Mouse (Mus musculus) right cerebral cortex, postnatal 25 days (tissue): Measurements from ENCODE around the gene Spint4.

Experiments used
- DNase-seq: peaks from one replicate; pipeline ENCODE4 v3.0.0; 2022

Spint4 gene

DNA sequence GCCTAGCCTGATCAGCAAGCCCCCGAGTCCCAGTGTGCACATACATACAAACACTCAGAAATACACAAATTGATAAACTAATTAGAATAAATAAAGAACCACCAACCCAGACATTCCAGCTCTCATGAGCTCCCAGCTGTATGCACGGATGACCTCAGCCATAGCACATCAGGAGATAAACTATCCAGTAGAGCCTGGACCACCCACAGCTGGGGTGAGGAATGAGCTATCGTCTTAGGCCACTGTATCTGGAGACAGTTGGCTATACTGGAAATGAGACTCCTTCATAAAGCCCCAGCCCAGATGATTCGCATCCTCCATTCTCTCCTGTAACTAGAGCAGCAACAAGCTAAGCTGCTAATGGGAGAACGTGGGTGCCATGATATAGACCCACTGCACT, 36.5 kb downstream of the Spint4 start:
- no peak for DNase-seq

DNA sequence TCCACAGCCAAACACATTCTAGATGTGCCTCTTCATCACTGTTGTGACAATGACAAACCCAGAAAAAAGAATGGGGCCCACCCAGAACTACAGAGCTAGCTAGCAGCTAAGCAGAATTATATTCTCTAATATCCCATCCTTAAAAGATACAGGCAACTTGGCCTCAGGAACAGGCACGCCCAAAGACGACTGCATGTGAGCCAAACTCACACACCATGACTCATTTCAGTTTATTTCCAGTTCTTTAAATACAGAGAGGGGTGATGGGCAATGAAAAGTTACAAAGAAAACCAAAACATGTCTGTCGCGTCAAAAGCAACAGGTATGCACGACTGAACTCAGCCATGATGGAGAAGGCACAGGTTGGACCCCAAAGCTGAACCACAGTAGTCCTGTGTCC, 37.1 kb downstream of the Spint4 start:
- no peak for DNase-seq

DNA sequence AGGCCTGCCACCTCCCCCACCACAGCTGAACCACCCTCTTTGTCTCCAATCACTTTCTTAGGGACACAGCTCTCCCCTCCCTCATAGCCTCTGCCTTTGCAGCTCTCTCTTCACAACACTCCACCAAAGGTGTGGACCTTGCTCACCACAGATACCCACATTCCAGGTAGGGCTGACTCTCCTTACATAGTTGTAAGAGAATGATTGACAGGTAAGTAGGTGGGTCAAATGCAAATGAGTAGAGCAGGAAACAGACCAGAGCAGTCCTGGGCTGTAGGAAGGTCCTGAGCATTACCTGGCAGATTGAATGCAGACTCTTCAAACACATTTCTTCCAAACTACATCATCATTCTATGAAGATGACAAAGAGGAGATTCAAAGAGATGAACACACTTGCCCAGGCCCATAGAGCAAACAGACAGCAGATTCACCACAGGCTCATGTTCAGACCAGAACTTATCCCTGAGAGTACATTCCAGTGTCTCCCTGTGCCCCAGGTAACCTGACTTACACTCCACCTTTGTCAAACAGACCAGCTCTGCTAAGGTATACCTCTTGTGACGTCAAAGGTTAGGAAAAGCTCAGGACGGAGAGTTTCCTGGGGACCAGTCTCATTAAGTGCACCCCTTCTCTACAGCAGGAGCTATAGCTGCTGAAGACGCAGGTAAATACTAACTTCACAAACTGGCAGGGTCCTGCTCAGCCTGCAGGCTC, 39.2 kb downstream of the Spint4 start:
- DNase-seq = no peak

DNA sequence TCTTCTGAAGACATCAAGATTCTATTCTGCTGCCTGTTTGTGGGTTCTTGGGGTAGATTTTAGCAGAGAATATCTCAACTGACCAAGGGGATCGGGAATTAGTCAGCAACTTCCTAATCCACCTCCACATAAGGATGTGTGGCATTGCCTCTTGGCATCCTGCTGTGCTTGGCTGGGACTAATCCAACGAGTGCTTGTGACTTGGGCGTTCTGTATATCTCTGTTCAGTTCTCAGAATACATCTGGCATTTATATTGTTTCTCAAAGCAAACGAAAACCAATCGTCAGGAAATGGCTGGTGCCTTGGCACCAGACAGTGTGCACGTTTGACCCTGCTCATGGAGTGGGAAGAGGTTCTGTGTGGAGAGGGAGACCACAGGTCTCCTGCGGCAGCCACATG, 41.6 kb downstream of the Spint4 start:
- no peak for DNase-seq

DNA sequence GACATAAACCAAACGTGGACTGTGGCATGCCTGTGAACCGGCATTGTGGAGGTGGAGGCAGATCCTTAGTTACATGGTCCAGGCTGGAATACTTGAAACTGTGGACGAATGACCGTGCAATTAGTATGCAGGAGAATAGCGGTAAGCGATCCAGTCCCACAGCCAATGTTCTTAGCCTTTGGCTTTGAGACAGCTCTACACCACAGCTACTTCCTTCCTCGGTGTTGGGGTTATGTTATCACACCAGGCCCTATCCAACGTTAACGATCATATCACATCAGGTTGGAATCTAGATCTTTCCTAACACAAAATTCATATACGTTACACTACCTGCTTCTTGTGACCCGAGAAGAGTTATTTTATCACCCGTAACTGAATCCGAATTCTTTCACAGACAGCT, 46.7 kb downstream of the Spint4 start:
- DNase-seq = no peak

DNA sequence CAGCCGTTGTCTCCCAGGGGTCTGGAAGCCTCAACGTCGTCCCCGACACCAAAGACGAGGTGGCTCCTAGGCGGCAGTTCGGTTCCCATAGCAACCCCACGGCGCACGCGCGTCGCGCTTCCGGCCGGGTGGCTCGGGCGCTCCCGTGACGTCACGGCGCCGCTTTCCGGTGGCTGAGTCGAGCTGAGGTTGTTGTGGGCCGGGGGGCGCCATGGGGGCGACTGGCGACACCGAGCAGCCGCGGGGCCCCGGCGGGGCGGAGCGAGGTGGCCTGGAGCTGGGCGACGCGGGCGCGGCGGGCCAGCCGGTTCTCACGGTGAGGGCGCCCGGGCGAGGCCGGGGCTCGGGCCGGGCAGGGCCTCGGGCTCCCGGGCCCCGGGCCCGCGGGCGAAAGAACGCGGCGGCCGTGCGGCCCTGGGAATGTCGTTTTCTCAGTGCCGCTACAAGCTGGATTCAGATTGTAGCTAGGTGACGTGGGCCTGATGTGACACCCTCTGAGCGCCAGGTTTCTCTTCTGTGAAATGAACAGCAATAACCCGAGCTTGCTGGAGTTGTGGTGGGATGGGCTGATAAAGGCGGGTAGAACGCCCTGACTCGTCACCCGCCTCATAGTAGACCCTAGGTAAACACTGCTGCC, 47.7 kb downstream of the Spint4 start, which contains the start of the genes Wfdc3 and Dnttip1:
Wfdc3 (minus strand) TSS at position 89 of the 637 bp plus-strand sequence.
Dnttip1 (plus strand) TSS at position 141 of the 637 bp plus-strand sequence.
- peak; percentile 95 for DNase-seq

DNA sequence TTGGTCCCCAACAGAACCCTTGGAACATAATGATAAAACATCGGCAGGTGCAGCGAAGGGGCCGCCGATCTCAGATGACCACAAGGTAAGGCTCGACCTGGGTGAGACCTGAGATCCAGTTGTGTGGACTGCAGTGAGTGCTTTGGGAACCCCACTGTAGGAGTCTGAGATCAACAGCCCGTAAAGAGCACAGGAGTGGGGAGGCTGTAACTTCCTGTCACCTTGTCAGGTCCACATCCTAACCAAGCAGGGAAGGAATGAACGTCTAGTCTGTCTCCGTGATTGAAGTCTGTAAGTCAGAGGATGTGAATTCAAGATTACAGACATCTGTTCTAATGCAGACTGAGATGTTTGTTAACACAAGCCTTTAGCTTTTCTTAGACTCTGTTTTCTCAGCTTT, 48.4 kb downstream of the Spint4 start:
- no peak for DNase-seq

DNA sequence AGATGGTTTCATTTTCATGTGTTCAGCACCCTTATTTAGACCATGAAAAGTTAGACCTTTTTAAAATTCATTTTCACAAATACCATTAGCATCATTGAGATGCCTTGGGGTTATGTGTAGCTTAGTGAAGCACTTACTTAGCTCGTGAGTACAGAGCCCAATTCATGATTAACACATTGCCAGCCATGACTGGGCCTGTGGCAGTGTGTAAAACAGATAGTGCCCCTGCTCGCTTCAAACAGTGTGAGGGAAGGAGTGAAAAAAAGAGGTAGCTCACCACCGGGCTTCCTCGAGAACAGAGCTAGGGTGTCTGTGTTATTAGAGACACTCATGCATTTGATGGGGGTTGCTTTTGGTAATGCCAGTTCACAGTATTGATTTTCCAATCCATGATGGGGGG, 49.9 kb downstream of the Spint4 start:
- DNase-seq = no peak

DNA sequence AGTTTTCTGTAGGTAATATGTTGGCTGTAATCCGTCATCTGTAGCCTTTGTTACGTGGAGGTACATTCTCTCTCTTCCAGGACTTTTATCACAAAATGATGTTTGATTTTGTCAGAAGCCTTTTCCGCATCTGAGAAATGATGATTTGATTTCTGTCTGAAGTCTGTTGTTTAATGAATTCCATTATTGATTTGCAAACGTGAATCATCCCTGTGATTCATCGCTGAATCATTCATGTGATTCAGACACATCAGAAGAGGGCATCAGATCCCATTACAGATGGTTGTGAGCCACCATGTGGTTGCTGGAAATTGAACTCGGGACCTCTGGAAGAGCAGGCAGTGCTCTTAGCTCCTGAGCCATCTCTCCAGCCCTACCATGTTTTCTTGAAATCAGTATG, 50.7 kb downstream of the Spint4 start:
- DNase-seq = no peak
